Mouse (Mus musculus) embryonic facial prominence, embryonic 14.5 days (tissue): Measurements from ENCODE around the gene Olfr1555-ps1. TPM values are rescaled to one million over a fixed set of nuclear protein-coding genes. Genes with fewer than 3 reads are reported as not detected.
"Not testable (repeated sequence)": the region's sequence is repeated elsewhere in the genome, so short reads cannot be mapped to it uniquely, and the experiment has no call there.

ENCODE experiments used
- ATAC-seq: fragments of 200-750 bp; cut with Nextera tagmentation; 2 replicates; pipeline ENCODE4 v1.8.0; 2017; ENCODE audit warnings: low read depth, moderate number of reproducible peaks, moderate TSS enrichment
- DNase-seq: peaks from one replicate; pipeline ENCODE4 v3.0.0-alpha.2; 2015; ENCODE audit warnings: low spot score
- H3K27ac ChIP-seq: fragments of 300-500 bp; sonication (generic); replicated peaks from 2 replicates; pipeline ENCODE4 v1.5.1; 2014; ENCODE audit warnings: low read depth, mild to moderate bottlenecking, low read length, moderate library complexity
- H3K27me3 ChIP-seq: fragments of 300-500 bp; sonication (generic); replicated peaks from 2 replicates; pipeline ENCODE4 v1.6.1; 2014; ENCODE audit warnings: low read length; ENCODE audit not compliant: control insufficient read depth, insufficient read depth
- H3K36me3 ChIP-seq: fragments of 300-500 bp; sonication (generic); 2 replicates; pipeline ENCODE4 v1.6.1; 2014; ENCODE audit warnings: low read length, mixed read lengths; ENCODE audit not compliant: control insufficient read depth, insufficient read depth
- H3K4me1 ChIP-seq: fragments of 300-500 bp; sonication (generic); 2 replicates; pipeline ENCODE4 v1.6.1; 2014; ENCODE audit warnings: antibody characterized with exemption, low read length; ENCODE audit not compliant: control insufficient read depth, insufficient read depth
- H3K4me2 ChIP-seq: fragments of 300-500 bp; sonication (generic); 2 replicates; pipeline ENCODE4 v1.6.1; 2014; ENCODE audit warnings: low read depth, mild to moderate bottlenecking, low read length, moderate library complexity, mixed read lengths
- H3K4me3 ChIP-seq: fragments of 300-500 bp; sonication (generic); 2 replicates; pipeline ENCODE4 v1.5.1; 2014; ENCODE audit warnings: low read depth, mild to moderate bottlenecking, low read length
- H3K9ac ChIP-seq: fragments of 300-500 bp; sonication (generic); 2 replicates; pipeline ENCODE4 v1.6.1; 2014; ENCODE audit warnings: low read depth, mild to moderate bottlenecking, low read length, moderate library complexity, mixed read lengths
- H3K9me3 ChIP-seq: fragments of 300-500 bp; sonication (generic); 2 replicates; pipeline ENCODE4 v1.6.1; 2016; ENCODE audit warnings: low read length; ENCODE audit not compliant: control insufficient read depth
- WGBS: fragments of 180-500 bp; shearing (Covaris S2); extraction: QIAGEN DNeasy Blood & Tissue Kit; methylation state at CpG from one replicate; pipeline ENCODE4 v1.1.7; 2014; 5-methylcytosine and 5-hydroxymethylcytosine counted together
- polyA plus RNA-seq: library from polyadenylated mRNA; unstranded; fragments of >200 nt; fragmentation: Nextera tagmentation; extraction: Ambion mirVana; gene quantifications from 2 replicates; pipeline ENCODE4 v1.2.1, GENCODE M21; 2014

Gene Olfr1555-ps1
- polyA plus RNA-seq, result 0.14 TPM in 1 of 2 replicates, not detected in the other

- 42% methylated on average over 1 of the region's 1 CpGs for WGBS
Measured at GRCm38 (mm10) chr19:12170062-12170599, at the start of gene Olfr1555-ps1. TSS of gene Olfr1555-ps1 (minus strand) at chr19:12170112.

GRCm38 (mm10) chr19:12200334-12200733 lies 30.4 kb upstream of the Olfr1555-ps1 start, which contains the start of gene Olfr1431:
TSS of gene Olfr1431 (plus strand) at chr19:12200634.
- DNase-seq (no peak), ATAC-seq (no peak)
- no peak within 1 kb of the TSS for H3K9ac ChIP-seq
- no peak within 1 kb of the TSS for H3K4me2 ChIP-seq
- no peaks in the 10 kb centered on the region for H3K9me3 ChIP-seq
- H3K27me3 ChIP-seq, result no peaks in the 10 kb centered on the region
- no peak within 1 kb of the TSS for H3K27ac ChIP-seq
- 81% methylated on average over 1 of the region's 1 CpGs for WGBS
- H3K4me3 ChIP-seq, result no peak within 1 kb of the TSS
- no peaks in the 10 kb centered on the region for H3K36me3 ChIP-seq
- H3K4me1 ChIP-seq, result no peaks in the 10 kb centered on the region

More at GRCm38 (mm10) chr19:12170062-12170599, at the start of gene Olfr1555-ps1:
- H3K36me3 ChIP-seq, H3K4me3 ChIP-seq, ATAC-seq, H3K4me2 ChIP-seq, H3K27ac ChIP-seq, DNase-seq, H3K9ac ChIP-seq, H3K4me1 ChIP-seq, H3K9me3 ChIP-seq, H3K27me3 ChIP-seq: not testable (repeated sequence)

GRCm38 (mm10) chr19:12199076-12199475 lies 29.2 kb upstream of the Olfr1555-ps1 start:
- 85% methylated on average over 4 of the region's 4 CpGs for WGBS

GRCm38 (mm10) chr19:12175431-12175830 lies 5.5 kb upstream of the Olfr1555-ps1 start:
- H3K4me1 ChIP-seq, H3K4me3 ChIP-seq, DNase-seq, H3K4me2 ChIP-seq, H3K36me3 ChIP-seq, ATAC-seq, H3K27ac ChIP-seq, H3K27me3 ChIP-seq, H3K9me3 ChIP-seq, H3K9ac ChIP-seq: not testable (repeated sequence)
- 82% methylated on average over 5 of the region's 5 CpGs for WGBS

More at GRCm38 (mm10) chr19:12199076-12199475, 29.2 kb upstream of the Olfr1555-ps1 start:
- H3K27me3 ChIP-seq, ATAC-seq, H3K36me3 ChIP-seq, H3K4me3 ChIP-seq, H3K9ac ChIP-seq, H3K4me2 ChIP-seq, H3K27ac ChIP-seq, DNase-seq, H3K4me1 ChIP-seq, H3K9me3 ChIP-seq: not testable (repeated sequence)

- Histone ChIP-seq H3K27ac (no peak overlapping the region), H3K4me3 (no peak overlapping the region), H3K36me3 (no peaks in the 10 kb centered on the region), H3K4me2 (no peak overlapping the region), H3K9me3 (no peaks in the 10 kb centered on the region), H3K27me3 (no peaks in the 10 kb centered on the region), H3K4me1 (peaks cover 7% of the 10 kb centered on the region; the same call in 1 of the 2 replicates), H3K9ac (no peak overlapping the region)
- DNase-seq, result peak; percentile 17
- WGBS, result 71% methylated on average over 3 of the region's 3 CpGs
- ATAC-seq, result no peak
Measured at GRCm38 (mm10) chr19:12145452-12145851, 24.5 kb downstream of the Olfr1555-ps1 start.

GRCm38 (mm10) chr19:12143356-12143755 lies 26.6 kb downstream of the Olfr1555-ps1 start:
- no peak overlapping the region for H3K4me2 ChIP-seq
- 29% methylated on average over 1 of the region's 1 CpGs for WGBS
- H3K4me1 ChIP-seq, result peaks cover 7% of the 10 kb centered on the region; the same call in 1 of the 2 replicates
- no peaks in the 10 kb centered on the region for H3K27me3 ChIP-seq
- DNase-seq, result peak; percentile 83
- no peak overlapping the region for H3K4me3 ChIP-seq
- no peaks in the 10 kb centered on the region for H3K36me3 ChIP-seq
- no peak for ATAC-seq
- no peaks in the 10 kb centered on the region for H3K9me3 ChIP-seq
- H3K27ac ChIP-seq, result peak overlapping the region; percentile 55
- no peak overlapping the region for H3K9ac ChIP-seq

GRCm38 (mm10) chr19:12134289-12134688 lies 35.6 kb downstream of the Olfr1555-ps1 start:
- ATAC-seq, result peak; percentile 26; the same call in 1 of the 2 replicates
- WGBS, result 29% methylated on average over 2 of the region's 2 CpGs
- H3K9me3 ChIP-seq, result no peaks in the 10 kb centered on the region
- no peak overlapping the region for H3K9ac ChIP-seq
- H3K36me3 ChIP-seq, result no peaks in the 10 kb centered on the region
- no peak overlapping the region for H3K4me2 ChIP-seq
- no peak overlapping the region for H3K4me3 ChIP-seq
- no peaks in the 10 kb centered on the region for H3K4me1 ChIP-seq
- no peaks in the 10 kb centered on the region for H3K27me3 ChIP-seq
- H3K27ac ChIP-seq, result no peak overlapping the region
- peak; percentile 25 for DNase-seq

- no peak within 1 kb of the TSS for H3K4me2 ChIP-seq
- H3K9ac ChIP-seq, result no peak within 1 kb of the TSS
- H3K4me1 ChIP-seq, result no peaks in the 10 kb centered on the region
- DNase-seq (no peak), ATAC-seq (no peak)
- no peak within 1 kb of the TSS for H3K27ac ChIP-seq
- H3K27me3 ChIP-seq, result no peaks in the 10 kb centered on the region
- H3K36me3 ChIP-seq, result no peaks in the 10 kb centered on the region
- H3K9me3 ChIP-seq, result no peaks in the 10 kb centered on the region
- WGBS, result 63% methylated on average over 3 of the region's 3 CpGs
- no peak within 1 kb of the TSS for H3K4me3 ChIP-seq
Measured at GRCm38 (mm10) chr19:12123103-12123502, 46.8 kb downstream of the Olfr1555-ps1 start, which contains the start of gene Olfr76. TSS of gene Olfr76 (minus strand) at chr19:12123203.

- Histone ChIP-seq H3K4me2 (no peak overlapping the region), H3K4me3 (no peak overlapping the region), H3K9ac (no peak overlapping the region), H3K27me3 (no peaks in the 10 kb centered on the region), H3K4me1 (no peaks in the 10 kb centered on the region), H3K36me3 (no peaks in the 10 kb centered on the region), H3K9me3 (no peaks in the 10 kb centered on the region), H3K27ac (no peak overlapping the region)
- DNase-seq, result no peak
- no peak for ATAC-seq
- 84% methylated on average over 3 of the region's 3 CpGs for WGBS
Measured at GRCm38 (mm10) chr19:12116464-12116863, 53.4 kb downstream of the Olfr1555-ps1 start.
